Mouse (Mus musculus) lung, adult 2 months (tissue): Measurements from ENCODE around the gene Smim10l2a. TPM values are rescaled to one million over a fixed set of nuclear protein-coding genes. Genes with fewer than 3 reads are reported as not detected.
"Not testable (repeated sequence)": the region's sequence is repeated elsewhere in the genome, so short reads cannot be mapped to it uniquely, and the experiment has no call there.

Experiments used
- DNase-seq: peaks from one replicate; pipeline ENCODE4 v3.0.0; 2022
- H3K4me1 ChIP-seq: fragments of 200-500 bp; 2 replicates; pipeline ENCODE4 v1.6.1; 2011; ENCODE audit warnings: low read length; ENCODE audit not compliant: control insufficient read depth, insufficient read depth
- H3K4me3 ChIP-seq: fragments of 200-500 bp; replicated peaks from 2 replicates; pipeline ENCODE3; 2011; ENCODE audit warnings: low read depth, mild to moderate bottlenecking, control low read depth, low read length; ENCODE audit errors: extremely low read depth
- CTCF ChIP-seq: fragments of 200-500 bp; IDR thresholded peaks from 2 replicates; pipeline ENCODE4 v1.5.1; 2011; ENCODE audit warnings: mild to moderate bottlenecking, low read length, control low read depth; ENCODE audit not compliant: insufficient read depth
- POLR2A ChIP-seq: fragments of 200-500 bp; IDR thresholded peaks from 2 replicates; pipeline ENCODE4 v1.6.1; 2011; ENCODE audit warnings: low read depth, mild to moderate bottlenecking, control low read depth, low read length, borderline replicate concordance; ENCODE audit errors: extremely low read depth
- WGBS: fragments of 180-500 bp; shearing (Covaris S2); methylation state at CpG from one replicate; pipeline ENCODE4 v1.1.7; 2018; 5-methylcytosine and 5-hydroxymethylcytosine counted together
- polyA plus RNA-seq: library from polyadenylated mRNA; depleted of rRNA; stranded (reverse); fragments of >200 nt; gene quantifications from 2 replicates; pipeline ENCODE4 v1.2.3, GENCODE M21; 2012; rRNA removed

Smim10l2a gene
- polyA plus RNA-seq: 1.1 and 1.4 TPM in 2 replicates

- not testable (repeated sequence) for H3K4me1 ChIP-seq
- peak; percentile 43 for DNase-seq
- 24% methylated on average over 56 of the region's 56 CpGs for WGBS
- H3K4me3 ChIP-seq: peak within 1 kb of the TSS; percentile 42
- 0 out of 2 replicates have a peak, but pooled peaks have one; percentile 9 for TF ChIP-seq POLR2A
These were observed at the start of gene Smim10l2a for GRCm38 (mm10) chrX:56374431-56375128. Gene Smim10l2a (plus strand): TSS chrX:56374586.

DNA sequence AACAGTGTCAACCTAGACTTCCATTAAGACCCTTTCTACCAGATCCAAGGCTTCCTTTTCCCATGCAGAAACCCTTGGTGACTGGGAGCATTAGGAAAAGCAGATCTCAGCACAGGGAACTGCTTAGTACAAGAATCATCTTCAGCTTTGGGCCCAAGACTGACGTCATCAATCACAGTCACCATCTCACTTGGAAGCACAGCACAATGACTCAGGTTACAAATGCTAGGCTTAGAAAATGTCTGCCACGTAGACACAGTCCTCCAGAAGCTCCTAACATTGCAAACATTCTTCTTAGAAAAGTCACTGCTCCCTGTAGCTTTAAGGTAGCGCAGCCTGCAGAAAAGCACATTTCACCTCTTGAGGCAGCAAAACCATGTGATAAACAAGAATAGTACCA lies 42.3 kb upstream of the Smim10l2a start:
- Histone ChIP-seq H3K4me3 (no peak overlapping the region), H3K4me1 (no peaks in the 10 kb centered on the region)
- DNase-seq: no peak
- no peak for TF ChIP-seq CTCF
- no peak for TF ChIP-seq POLR2A
- 53% methylated on average over 3 of the region's 3 CpGs for WGBS

- TF ChIP-seq POLR2A (no peak), CTCF (no peak)
- DNase-seq: no peak
- H3K4me3 ChIP-seq: no peak overlapping the region
These were observed 34.1 kb upstream of the Smim10l2a start for GRCm38 (mm10) chrX:56340305-56340704.

DNA sequence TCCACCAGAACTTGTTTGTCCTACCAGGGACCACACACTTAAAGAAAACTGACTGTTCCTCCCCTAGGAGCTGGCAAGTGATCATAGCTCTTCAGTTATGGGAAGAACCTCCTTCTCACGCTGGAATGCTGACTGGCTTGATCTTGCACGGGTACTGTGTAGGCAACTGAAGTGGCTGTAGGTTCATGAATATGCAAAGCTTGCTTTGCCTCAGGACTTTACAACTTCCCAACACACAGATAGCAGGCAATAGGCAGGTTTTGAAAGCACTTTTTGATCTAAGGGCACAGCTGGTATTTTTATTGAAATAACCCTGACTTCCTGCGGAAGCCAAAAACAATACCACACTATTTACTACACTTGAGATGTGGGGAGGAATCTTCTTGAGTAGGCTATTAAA lies 31.5 kb upstream of the Smim10l2a start:
- 82% methylated on average over 3 of the region's 3 CpGs for WGBS
- TF ChIP-seq POLR2A (no peak), CTCF (no peak)

More at GRCm38 (mm10) chrX:56340305-56340704, 34.1 kb upstream of the Smim10l2a start:
- H3K4me1 ChIP-seq: no peaks in the 10 kb centered on the region

GRCm38 (mm10) chrX:56346176-56346931 lies 28.0 kb upstream of the Smim10l2a start, which contains the start of gene Zfp449:
Gene Zfp449 (plus strand): TSS chrX:56346400.
- Histone ChIP-seq H3K4me1 (no peaks in the 10 kb centered on the region), H3K4me3 (peak within 1 kb of the TSS; percentile 71)
- 22% methylated on average over 39 of the region's 39 CpGs for WGBS
- TF ChIP-seq CTCF: no peak
- no peak for TF ChIP-seq POLR2A
- DNase-seq: peak; percentile 54

More for the DNA sequence above, 31.5 kb upstream of the Smim10l2a start:
- no peak overlapping the region for H3K4me3 ChIP-seq
- DNase-seq: no peak
- H3K4me1 ChIP-seq: no peaks in the 10 kb centered on the region

- TF ChIP-seq POLR2A: no peak
- no peak for TF ChIP-seq CTCF
- Histone ChIP-seq H3K4me1 (no peaks in the 10 kb centered on the region), H3K4me3 (peak overlapping the region; percentile 71)
- 45% methylated on average over 8 of the region's 8 CpGs for WGBS
- peak; percentile 5 for DNase-seq
These were observed 27.5 kb upstream of the Smim10l2a start for GRCm38 (mm10) chrX:56346932-56347253.

DNA sequence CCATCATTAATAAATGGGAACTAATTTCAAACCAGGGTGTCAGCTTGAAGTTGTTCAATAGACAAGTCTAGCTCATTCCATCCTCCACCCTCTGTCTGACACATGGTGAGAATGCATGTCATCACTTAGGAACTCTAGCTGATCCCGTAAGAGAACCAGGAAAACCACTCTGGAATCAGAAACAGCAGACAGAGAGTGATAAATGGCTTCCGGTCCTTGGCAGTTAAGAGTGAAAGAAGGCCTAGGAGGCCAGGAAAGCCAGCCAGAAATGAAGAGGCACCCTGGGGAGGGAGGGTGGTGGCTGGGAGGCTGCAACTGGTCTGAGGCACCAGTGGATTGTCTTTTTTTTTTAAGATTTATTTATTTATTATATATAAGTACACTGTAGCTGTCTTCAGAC lies 6.5 kb downstream of the Smim10l2a start:
- WGBS: 72% methylated on average over 2 of the region's 2 CpGs
- TF ChIP-seq CTCF (no peak), POLR2A (no peak)

GRCm38 (mm10) chrX:56384142-56384541 lies 9.8 kb downstream of the Smim10l2a start:
- Histone ChIP-seq H3K4me1 (no peaks in the 10 kb centered on the region), H3K4me3 (no peak overlapping the region)
- DNase-seq: no peak
- TF ChIP-seq POLR2A: no peak
- TF ChIP-seq CTCF: no peak
- 67% methylated on average over 2 of the region's 2 CpGs for WGBS

More for the DNA sequence above, 6.5 kb downstream of the Smim10l2a start:
- Histone ChIP-seq H3K4me1 (no peaks in the 10 kb centered on the region), H3K4me3 (no peak overlapping the region)
- DNase-seq: no peak

GRCm38 (mm10) chrX:56404646-56405045 lies 30.3 kb downstream of the Smim10l2a start:
- no peak for DNase-seq
- Histone ChIP-seq H3K4me1 (no peaks in the 10 kb centered on the region), H3K4me3 (no peak overlapping the region)
- 34% methylated on average over 2 of the region's 2 CpGs for WGBS
- TF ChIP-seq POLR2A (no peak), CTCF (no peak)
